Mouse (Mus musculus): ENCODE measurements around the gene Nfatc2.

Gene Nfatc2

DNA sequence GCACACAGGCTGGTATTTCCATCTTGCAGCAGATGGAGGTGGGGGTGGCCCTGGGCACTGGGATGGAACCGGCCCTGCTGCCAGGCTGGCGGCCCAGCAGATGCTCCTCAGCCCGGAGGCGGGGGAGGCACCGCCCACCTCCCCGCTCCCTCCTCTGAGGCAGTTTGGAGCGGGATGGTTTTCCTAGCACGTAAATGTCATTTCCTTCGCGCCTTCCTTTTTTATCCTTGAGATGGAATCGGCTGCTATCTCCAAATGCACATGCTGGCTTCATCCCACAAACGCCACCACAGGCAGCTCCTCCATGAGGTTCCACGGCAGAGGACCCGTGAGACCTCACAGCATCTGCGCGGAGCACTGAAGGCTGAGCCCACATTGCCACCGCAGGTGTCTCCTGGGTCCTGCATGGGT is 160.5 kb downstream of the Nfatc2 start:
- DNase-seq (ENCODE audit: low spot score in 2 of 2): peak; percentile 92 to 93

DNA sequence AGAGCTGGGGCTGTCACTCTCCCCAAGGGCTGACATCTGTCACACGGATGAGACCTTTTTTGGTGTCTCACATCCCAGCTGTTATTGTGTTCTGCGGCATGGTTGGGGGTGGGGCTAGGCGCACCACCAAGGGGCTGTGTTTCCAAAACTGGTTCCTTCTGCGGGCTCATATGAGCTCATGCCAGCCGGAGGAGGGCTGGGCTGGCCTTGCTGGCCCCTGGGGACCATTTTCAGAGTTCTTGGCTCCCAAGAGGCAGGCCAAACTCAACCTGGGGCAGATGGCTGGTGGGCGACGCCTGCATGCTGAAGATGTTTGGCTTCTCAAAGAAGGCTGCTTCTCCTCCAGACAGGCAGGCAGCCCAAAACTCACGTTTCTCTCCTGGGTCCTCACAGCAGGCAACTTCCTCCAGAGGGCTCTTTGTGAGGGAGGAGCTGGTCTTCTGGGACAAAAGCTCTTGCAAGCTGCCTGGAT is 162.4 kb downstream of the Nfatc2 start:
- DNase-seq (ENCODE audit: low spot score in 2 of 2): peak; percentile 71 to 77

DNA sequence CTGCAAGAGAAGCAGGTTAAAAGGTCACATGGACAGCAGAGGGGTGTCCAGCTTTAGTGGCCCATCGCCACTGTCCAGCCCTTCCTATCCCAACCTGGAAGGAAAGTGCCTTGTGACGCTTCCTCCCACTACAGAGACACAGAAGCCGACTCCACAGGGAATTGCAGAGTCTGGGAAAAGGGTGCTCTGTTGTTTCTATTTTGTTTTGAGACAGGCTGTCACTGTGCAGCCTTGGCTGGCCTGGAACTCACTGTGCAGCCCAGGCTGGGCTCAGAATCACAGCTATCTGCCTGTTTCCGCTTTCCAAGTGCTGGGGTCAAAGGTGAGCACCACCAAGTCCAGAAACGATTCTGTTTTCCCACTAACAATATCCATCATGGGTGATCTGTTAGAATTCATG is 167.3 kb downstream of the Nfatc2 start:
- DNase-seq (ENCODE audit: low spot score in 2 of 2): no peak

DNA sequence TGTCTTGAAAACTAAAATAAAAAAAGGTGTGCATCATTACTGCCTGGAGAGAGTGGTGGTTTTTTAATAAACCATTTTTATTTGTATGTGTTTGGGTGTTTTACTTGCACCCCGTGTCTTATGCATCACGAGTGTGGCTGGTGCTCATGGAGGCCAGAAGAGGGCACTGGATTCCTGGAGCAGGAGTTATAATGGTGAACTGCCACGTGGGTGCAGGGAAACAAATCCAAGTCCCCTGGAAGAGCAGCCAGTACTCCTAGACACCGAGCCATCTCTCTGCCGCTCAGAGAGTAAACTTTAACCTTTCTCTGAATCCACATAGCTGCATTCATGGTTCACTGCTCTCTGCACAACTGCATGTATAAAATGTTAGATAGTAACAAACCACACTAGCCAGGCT is 168.1 kb downstream of the Nfatc2 start:
- DNase-seq (ENCODE audit: low spot score in 2 of 2): no peak

DNA sequence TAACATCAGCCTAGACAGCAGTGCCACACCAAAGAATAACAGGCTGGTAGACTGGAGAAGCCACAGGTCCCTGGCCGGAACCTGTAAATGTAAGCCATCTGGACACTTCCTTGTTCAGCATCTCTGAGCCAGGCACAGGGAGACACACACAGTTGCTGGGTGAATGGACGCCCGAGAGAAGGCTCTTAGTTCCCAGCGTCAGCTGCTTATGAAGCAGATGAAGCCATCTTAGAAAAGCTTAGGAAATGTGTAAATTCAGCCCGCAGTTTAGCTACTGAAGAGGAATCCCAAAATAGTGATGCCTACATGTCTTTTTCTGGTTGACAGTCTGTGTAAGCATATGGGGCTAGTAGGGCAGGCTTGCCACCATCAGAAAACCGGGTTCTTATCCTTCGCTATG is 169.1 kb downstream of the Nfatc2 start:
- DNase-seq (ENCODE audit: low spot score in 2 of 2): peak in 1 of 2 experiments; percentile 40

DNA sequence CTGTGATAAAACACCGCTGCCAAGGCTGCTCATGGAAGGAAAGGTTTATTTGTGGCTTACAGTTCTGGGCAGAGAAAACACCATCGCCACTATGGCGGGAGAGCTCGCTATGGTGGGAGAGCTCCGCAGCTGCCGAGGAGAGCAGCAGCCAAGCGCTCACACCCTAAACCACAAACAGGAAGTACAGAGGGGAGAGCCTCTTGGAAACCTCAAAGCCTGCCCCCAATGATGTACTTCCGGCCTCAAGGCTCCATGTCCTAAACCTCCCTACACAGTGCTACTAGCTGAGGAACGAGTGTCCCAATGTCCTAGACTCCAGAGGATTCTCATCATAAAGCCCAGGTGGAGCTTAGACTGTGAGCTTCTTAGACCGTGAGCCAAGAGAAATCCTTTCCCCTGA is 171.9 kb downstream of the Nfatc2 start:
- no peak for DNase-seq (ENCODE audit: low spot score in 2 of 2)

DNA sequence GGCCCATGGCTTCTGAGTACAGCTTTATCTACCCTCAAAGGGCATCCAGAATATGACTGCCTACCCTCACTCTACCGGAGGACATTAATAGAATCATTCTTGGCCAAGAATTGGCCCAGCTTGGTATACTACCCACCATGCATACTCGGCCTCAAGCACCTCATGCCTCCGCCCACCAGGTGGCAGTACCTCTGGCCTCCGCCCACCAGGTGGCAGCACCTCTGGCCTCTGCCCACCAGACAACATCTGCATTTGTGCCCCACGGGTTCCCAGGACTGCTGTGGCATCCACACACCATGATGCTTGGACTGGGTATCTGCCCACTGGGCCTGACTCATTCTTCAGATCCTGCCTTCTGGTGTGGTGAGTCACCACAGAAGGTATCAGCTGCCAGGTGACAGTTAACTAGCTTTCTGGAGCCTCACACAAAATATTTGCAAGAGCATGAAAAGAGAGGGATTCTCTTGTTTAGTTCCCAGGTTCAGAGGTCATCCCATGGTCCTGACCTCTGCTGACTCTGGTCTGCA is 173.0 kb downstream of the Nfatc2 start:
- DNase-seq (ENCODE audit: low spot score in 2 of 2): peak; percentile 49 to 62

Measured in right cerebral cortex, adult 2 months (tissue).